28 mouse cellular contexts compared by ENCODE assay signal in genomic region chr14:78592965-78593364, GRCm38 (mm10). TPM values are rescaled to one million over a fixed set of nuclear protein-coding genes. Genes with fewer than 3 reads are reported as not detected.
DNase-seq lines count a peak whose midpoint lies in the region; ATAC-seq lines count a peak whose summit lies in the region.
"Had no signal": no experiment of that assay in that cellular context is flagged by ENCODE, and none has a peak within 500 bp of the region (broad histone marks: within the 10 kb centered on the region; RNA-seq: fewer than 3 reads in every experiment).

No protein-coding gene starts in this region.

- H3K27me3 ChIP-seq in midbrain, embryonic 10.5 days (ENCODE audit: low read depth, poor library complexity, severe bottlenecking): no peaks in the 10 kb centered on the region
- no peaks in the 10 kb centered on the region for H3K27me3 ChIP-seq in midbrain, embryonic 16.5 days (ENCODE audit: control insufficient read depth, insufficient read depth, low read depth, low read length)
- no peaks in the 10 kb centered on the region for H3K27me3 ChIP-seq in liver, embryonic 13.5 days
- H3K27me3 ChIP-seq: CH12.LX; embryonic facial prominence, embryonic 13.5 days; forebrain, embryonic 12.5 days; forebrain, embryonic 15.5 days; hindbrain, embryonic 12.5 days; hindbrain, embryonic 15.5 days had no signal

- H3K9ac ChIP-seq in midbrain, embryonic 16.5 days (ENCODE audit: low read depth, low read length): no peak overlapping the region
- no peak overlapping the region for H3K9ac ChIP-seq in liver, embryonic 13.5 days
- H3K9ac ChIP-seq: embryonic facial prominence, embryonic 13.5 days; forebrain, embryonic 12.5 days; forebrain, embryonic 15.5 days; hindbrain, embryonic 12.5 days; hindbrain, embryonic 15.5 days had no signal

- H3K9me3 ChIP-seq in midbrain, embryonic 10.5 days (replicated peaks): no peaks in the 10 kb centered on the region
- H3K9me3 ChIP-seq in midbrain, embryonic 16.5 days (replicated peaks; ENCODE audit: control insufficient read depth, low read length, poor library complexity, severe bottlenecking): no peaks in the 10 kb centered on the region
- no peaks in the 10 kb centered on the region for H3K9me3 ChIP-seq in liver, embryonic 13.5 days (replicated peaks)
- H3K9me3 ChIP-seq: embryonic facial prominence, embryonic 10.5 days; embryonic facial prominence, embryonic 13.5 days; forebrain, embryonic 12.5 days; forebrain, embryonic 15.5 days; hindbrain, embryonic 12.5 days; hindbrain, embryonic 15.5 days had no signal

- ATAC-seq in midbrain, embryonic 16.5 days: no peak
- peak; percentile 77 for ATAC-seq in liver, embryonic 13.5 days (ENCODE audit: low read depth)
- ATAC-seq: activated CD4-positive, CD25-positive, alpha-beta regulatory T cell, adult 4 months; forebrain, embryonic 15.5 days had no signal

- no peak overlapping the region for H3K4me3 ChIP-seq in midbrain, embryonic 10.5 days
- no peak overlapping the region for H3K4me3 ChIP-seq in midbrain, embryonic 16.5 days (ENCODE audit: low read depth, low read length)
- no peak overlapping the region for H3K4me3 ChIP-seq in liver, embryonic 13.5 days (replicated peaks)
- H3K4me3 ChIP-seq: embryonic facial prominence, embryonic 10.5 days; embryonic facial prominence, embryonic 13.5 days; erythroblast, embryonic 14.5 days; forebrain, embryonic 12.5 days; forebrain, embryonic 15.5 days; hindbrain, embryonic 12.5 days; hindbrain, embryonic 15.5 days had no signal

- H3K36me3 ChIP-seq in midbrain, embryonic 10.5 days: no peaks in the 10 kb centered on the region
- H3K36me3 ChIP-seq in midbrain, embryonic 16.5 days (ENCODE audit: control insufficient read depth, insufficient read depth, low read length): peaks cover 6% of the 10 kb centered on the region
- H3K36me3 ChIP-seq in liver, embryonic 13.5 days: no peaks in the 10 kb centered on the region
- H3K36me3 ChIP-seq: embryonic facial prominence, embryonic 10.5 days; G1E had no signal

- no peaks in the 10 kb centered on the region for H3K4me1 ChIP-seq in midbrain, embryonic 10.5 days
- H3K4me1 ChIP-seq in midbrain, embryonic 16.5 days (ENCODE audit: control insufficient read depth, insufficient read depth, low read length): no peaks in the 10 kb centered on the region
- 0 out of 2 replicates have a peak, but pooled peaks cover 2% of the 10 kb centered on the region for H3K4me1 ChIP-seq in liver, embryonic 13.5 days (replicated peaks)
- H3K4me1 ChIP-seq: embryonic facial prominence, embryonic 10.5 days; embryonic facial prominence, embryonic 13.5 days; forebrain, embryonic 12.5 days; forebrain, embryonic 15.5 days; hindbrain, embryonic 12.5 days; hindbrain, embryonic 15.5 days had no signal

- DNase-seq in midbrain, embryonic 10.5 days (ENCODE audit: low spot score): peak; percentile 4
- peak; percentile 6 for DNase-seq in c-Kit-positive CD71-positive TER-119-negative erythroid progenitor cells, embryonic 14.5 days (ENCODE audit: low read depth)
- no peak for DNase-seq in liver, embryonic 13.5 days
- DNase-seq in gastrocnemius, postnatal 25 days: no peak
- DNase-seq in yolk sac, embryonic 10.5 days (ENCODE audit: low spot score): no peak
- no peak for DNase-seq in urinary bladder, postnatal 25 days (ENCODE audit: low spot score)
- DNase-seq: adrenal gland, adult 8-10 months; adrenal gland, postnatal 25 days; B cell, adult 2 months; cerebellum, adult 11-12 months; cerebellum, adult 8-10 months; cerebellum, postnatal 10 days; cerebellum, postnatal 36 days; embryo, embryonic 11 days; gastrocnemius, postnatal 10 days; heart, adult 11 months had no signal

- 96% methylated on average over 3 of the region's 3 CpGs for WGBS in midbrain, embryonic 10.5 days
- WGBS in midbrain, embryonic 16.5 days: 92% methylated on average over 3 of the region's 3 CpGs
- WGBS in liver, embryonic 13.5 days (ENCODE audit: insufficient replicate concordance): 67% methylated on average over 3 of the region's 3 CpGs

- H3K4me2 ChIP-seq in midbrain, embryonic 16.5 days (ENCODE audit: low read length): no peak overlapping the region
- H3K4me2 ChIP-seq in liver, embryonic 13.5 days: no peak overlapping the region
- H3K4me2 ChIP-seq: embryonic facial prominence, embryonic 13.5 days; forebrain, embryonic 12.5 days; forebrain, embryonic 15.5 days; heart, embryonic 11.5 days; hindbrain, embryonic 12.5 days; hindbrain, embryonic 15.5 days had no signal

- H3K27ac ChIP-seq in midbrain, embryonic 10.5 days (replicated peaks): no peak overlapping the region
- H3K27ac ChIP-seq in midbrain, embryonic 16.5 days (ENCODE audit: low read length): no peak overlapping the region
- no peak overlapping the region for H3K27ac ChIP-seq in liver, embryonic 13.5 days
- H3K27ac ChIP-seq: embryonic facial prominence, embryonic 10.5 days; embryonic facial prominence, embryonic 13.5 days; forebrain, embryonic 12.5 days; forebrain, embryonic 15.5 days; hindbrain, embryonic 12.5 days; hindbrain, embryonic 15.5 days had no signal

RNA-seq across cellular contexts. Expression of gene Akap11, which starts 56.4 kb away (rescaled TPM):
- polyA plus RNA-seq in midbrain, embryonic 10.5 days (2016; fragmentation: Nextera tagmentation; extraction: Ambion mirVana): 15.6 and 17.9 TPM in 2 replicates
- polyA plus RNA-seq in midbrain, embryonic 16.5 days (2015; fragmentation: Nextera tagmentation; extraction: Ambion mirVana): 39.7 and 45.5 TPM in 2 replicates
- polyA plus RNA-seq in liver, embryonic 13.5 days (2015; fragmentation: Nextera tagmentation; extraction: Ambion mirVana): 6.9 and 9.4 TPM in 2 replicates
- 10 to 100 TPM in 1 of 2 experiments, 1 to 10 TPM in 1; 10.0 to 15.6 TPM for total RNA-seq in gastrocnemius, postnatal 25 days (2021)

Comparison
In these comparisons a context has a peak if more than half of its experiments do, and no peak if none do; other contexts are left out.
1. DNase-seq: peak in midbrain, embryonic 10.5 days (single experiment) and c-Kit-positive CD71-positive TER-119-negative erythroid progenitor cells, embryonic 14.5 days (single experiment); none in liver, embryonic 13.5 days (single experiment), gastrocnemius, postnatal 25 days (single experiment), yolk sac, embryonic 10.5 days (single experiment) and urinary bladder, postnatal 25 days (single experiment).